Mouse (Mus musculus): ENCODE results near the gene Htr3b. TPM values are rescaled to one million over a fixed set of nuclear protein-coding genes. Genes with fewer than 3 reads are reported as not detected.
A peak's percentile ranks its signal among the peaks of the same experiment; 100 is the strongest.

Htr3b gene
- polyA plus RNA-seq, 1 experiment from 2014 or later: 0.96 TPM

GRCm38 (mm10) chr9:48980781-48981180 is 16.0 kb upstream of the Htr3b start:
- Histone ChIP-seq H3K9me3 (ENCODE audit: control insufficient read depth) (no peaks in the 10 kb centered on the region), H3K9ac (ENCODE audit: low read depth, low read length) (no peak overlapping the region), H3K27me3 (replicated peaks; ENCODE audit: control insufficient read depth, insufficient read depth, low read length) (no peaks in the 10 kb centered on the region), H3K4me1 (replicated peaks; ENCODE audit: control insufficient read depth, insufficient read depth, low read length) (peaks cover 4% of the 10 kb centered on the region), H3K27ac (ENCODE audit: low read depth, low read length) (no peak overlapping the region), H3K4me3 (ENCODE audit: low read depth, low read length) (no peak overlapping the region), H3K4me2 (replicated peaks; ENCODE audit: low read depth) (no peak overlapping the region), H3K36me3 (ENCODE audit: control insufficient read depth, insufficient read depth) (no peaks in the 10 kb centered on the region)
- no peak for ATAC-seq
- 81% methylated on average over 3 of the region's 3 CpGs for WGBS
- no peak for TF ChIP-seq CTCF (IDR thresholded peaks at IDR 0.05; ENCODE audit: low read depth)

GRCm38 (mm10) chr9:48980371-48980770 is 15.6 kb upstream of the Htr3b start:
- peaks cover 4% of the 10 kb centered on the region for H3K4me1 ChIP-seq (replicated peaks; ENCODE audit: control insufficient read depth, insufficient read depth, low read length)
- no peak overlapping the region for H3K4me3 ChIP-seq (ENCODE audit: low read depth, low read length)
- H3K27ac ChIP-seq (ENCODE audit: low read depth, low read length): no peak overlapping the region
- no peaks in the 10 kb centered on the region for H3K36me3 ChIP-seq (ENCODE audit: control insufficient read depth, insufficient read depth)
- TF ChIP-seq CTCF (IDR thresholded peaks at IDR 0.05; ENCODE audit: low read depth): no peak
- 43% methylated on average over 5 of the region's 5 CpGs for WGBS
- no peaks in the 10 kb centered on the region for H3K27me3 ChIP-seq (replicated peaks; ENCODE audit: control insufficient read depth, insufficient read depth, low read length)
- H3K4me2 ChIP-seq (replicated peaks; ENCODE audit: low read depth): no peak overlapping the region
- no peaks in the 10 kb centered on the region for H3K9me3 ChIP-seq (ENCODE audit: control insufficient read depth)
- no peak overlapping the region for H3K9ac ChIP-seq (ENCODE audit: low read depth, low read length)
- ATAC-seq: no peak

GRCm38 (mm10) chr9:48976661-48977355 is 12.0 kb upstream of the Htr3b start:
- WGBS: 70% methylated on average over 6 of the region's 6 CpGs
- Histone ChIP-seq H3K9ac (ENCODE audit: low read depth, low read length) (no peak overlapping the region), H3K4me3 (ENCODE audit: low read depth, low read length) (no peak overlapping the region), H3K27ac (ENCODE audit: low read depth, low read length) (no peak overlapping the region), H3K4me1 (replicated peaks; ENCODE audit: control insufficient read depth, insufficient read depth, low read length) (no peaks in the 10 kb centered on the region), H3K9me3 (ENCODE audit: control insufficient read depth) (no peaks in the 10 kb centered on the region), H3K4me2 (replicated peaks; ENCODE audit: low read depth) (no peak overlapping the region), H3K27me3 (replicated peaks; ENCODE audit: control insufficient read depth, insufficient read depth, low read length) (no peaks in the 10 kb centered on the region), H3K36me3 (ENCODE audit: control insufficient read depth, insufficient read depth) (no peaks in the 10 kb centered on the region)
- no peak for TF ChIP-seq CTCF (IDR thresholded peaks at IDR 0.05; ENCODE audit: low read depth)
- no peak for ATAC-seq

- no peak overlapping the region for H3K9ac ChIP-seq (ENCODE audit: low read depth, low read length)
- ATAC-seq: no peak
- no peaks in the 10 kb centered on the region for H3K36me3 ChIP-seq (ENCODE audit: control insufficient read depth, insufficient read depth)
- WGBS: 35% methylated on average over 3 of the region's 3 CpGs
- no peaks in the 10 kb centered on the region for H3K27me3 ChIP-seq (replicated peaks; ENCODE audit: control insufficient read depth, insufficient read depth, low read length)
- H3K4me3 ChIP-seq (ENCODE audit: low read depth, low read length): no peak overlapping the region
- H3K4me2 ChIP-seq (replicated peaks; ENCODE audit: low read depth): no peak overlapping the region
- TF ChIP-seq CTCF (IDR thresholded peaks at IDR 0.05; ENCODE audit: low read depth): peak; percentile 85
- H3K9me3 ChIP-seq (ENCODE audit: control insufficient read depth): no peaks in the 10 kb centered on the region
- H3K27ac ChIP-seq (ENCODE audit: low read depth, low read length): no peak overlapping the region
- no peaks in the 10 kb centered on the region for H3K4me1 ChIP-seq (replicated peaks; ENCODE audit: control insufficient read depth, insufficient read depth, low read length)
These were observed 7.7 kb upstream of the Htr3b start for GRCm38 (mm10) chr9:48972494-48972893.

- WGBS: 30% methylated on average over 7 of the region's 7 CpGs
- no peak overlapping the region for H3K27ac ChIP-seq (ENCODE audit: low read depth, low read length)
- H3K4me1 ChIP-seq (replicated peaks; ENCODE audit: control insufficient read depth, insufficient read depth, low read length): no peaks in the 10 kb centered on the region
- no peak overlapping the region for H3K4me2 ChIP-seq (replicated peaks; ENCODE audit: low read depth)
- no peak overlapping the region for H3K4me3 ChIP-seq (ENCODE audit: low read depth, low read length)
- H3K36me3 ChIP-seq (ENCODE audit: control insufficient read depth, insufficient read depth): no peaks in the 10 kb centered on the region
- peaks cover 4% of the 10 kb centered on the region; the same call in 1 of the 2 replicates for H3K27me3 ChIP-seq (replicated peaks; ENCODE audit: control insufficient read depth, insufficient read depth, low read length)
- TF ChIP-seq CTCF (IDR thresholded peaks at IDR 0.05; ENCODE audit: low read depth): no peak
- no peak for ATAC-seq
- H3K9ac ChIP-seq (ENCODE audit: low read depth, low read length): no peak overlapping the region
- H3K9me3 ChIP-seq (ENCODE audit: control insufficient read depth): no peaks in the 10 kb centered on the region
These were observed 2.7 kb downstream of the Htr3b start for GRCm38 (mm10) chr9:48962131-48962530.

GRCm38 (mm10) chr9:48961314-48961713 is 3.5 kb downstream of the Htr3b start:
- Histone ChIP-seq H3K9me3 (ENCODE audit: control insufficient read depth) (no peaks in the 10 kb centered on the region), H3K36me3 (ENCODE audit: control insufficient read depth, insufficient read depth) (no peaks in the 10 kb centered on the region), H3K9ac (ENCODE audit: low read depth, low read length) (no peak overlapping the region), H3K4me2 (replicated peaks; ENCODE audit: low read depth) (no peak overlapping the region), H3K27me3 (replicated peaks; ENCODE audit: control insufficient read depth, insufficient read depth, low read length) (peaks cover 4% of the 10 kb centered on the region; the same call in 1 of the 2 replicates), H3K4me3 (ENCODE audit: low read depth, low read length) (no peak overlapping the region), H3K27ac (ENCODE audit: low read depth, low read length) (no peak overlapping the region), H3K4me1 (replicated peaks; ENCODE audit: control insufficient read depth, insufficient read depth, low read length) (no peaks in the 10 kb centered on the region)
- 50% methylated on average over 12 of the region's 12 CpGs for WGBS
- no peak for ATAC-seq
- no peak for TF ChIP-seq CTCF (IDR thresholded peaks at IDR 0.05; ENCODE audit: low read depth)

Measured in intestine, postnatal 0 days (tissue).